19 mouse cellular contexts compared by ENCODE assay signal in the genomic region with DNA sequence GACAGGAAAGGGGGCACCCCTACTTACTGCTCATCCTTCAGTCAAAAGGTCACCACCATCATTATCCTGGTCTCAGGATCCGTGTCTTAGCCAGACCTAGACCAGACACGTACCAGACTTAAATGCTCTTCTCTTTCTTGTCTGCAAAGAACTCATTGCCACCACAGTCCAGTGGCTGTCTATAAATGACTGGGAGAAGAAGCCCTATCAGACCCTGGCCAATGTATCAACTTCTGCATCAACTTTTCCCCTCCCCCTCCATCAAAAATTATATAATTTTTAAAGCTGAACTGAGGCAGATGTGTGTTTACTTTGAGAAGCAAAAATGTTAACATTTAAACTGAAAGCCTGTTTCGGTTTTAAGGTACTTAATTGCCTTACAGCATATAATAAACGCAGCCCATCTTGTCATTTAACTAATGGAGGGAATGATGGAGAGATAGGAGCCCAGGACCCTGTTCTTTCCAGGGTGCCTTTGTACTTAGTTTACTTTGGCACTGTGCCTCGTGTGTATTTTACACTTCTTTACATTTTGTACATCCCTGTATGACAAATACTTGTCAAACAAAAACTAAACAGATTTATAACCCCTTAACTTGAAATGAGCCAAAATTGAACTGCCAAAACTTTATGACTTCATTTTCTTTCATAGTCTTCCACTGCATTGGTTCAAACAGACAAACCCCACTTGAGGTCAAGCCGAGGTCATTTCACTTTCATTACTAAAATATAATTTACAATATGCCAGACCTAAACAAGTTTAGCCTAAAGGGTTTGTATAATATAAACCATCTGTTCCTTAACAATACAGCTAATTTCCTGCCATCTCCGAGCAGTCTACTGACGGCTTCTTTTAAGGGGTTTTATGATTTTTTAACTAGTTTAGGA. TPM values are rescaled to one million over a fixed set of nuclear protein-coding genes. Genes with fewer than 3 reads are reported as not detected.
DNase-seq lines count a peak whose midpoint lies in the region; ATAC-seq lines count a peak whose summit lies in the region.
"Had no signal": no experiment of that assay in that cellular context is flagged by ENCODE, and none has a peak within 500 bp of the region (broad histone marks: within the 10 kb centered on the region; RNA-seq: fewer than 3 reads in every experiment).

No protein-coding gene starts in this region.

- no peak overlapping the region for H3K4me3 ChIP-seq in kidney, embryonic 15.5 days (replicated peaks)
- no peak overlapping the region for H3K4me3 ChIP-seq in neural tube, embryonic 15.5 days (replicated peaks)
- H3K4me3 ChIP-seq in intestine, embryonic 15.5 days (replicated peaks): no peak overlapping the region
- no peak overlapping the region for H3K4me3 ChIP-seq in stomach, embryonic 16.5 days (replicated peaks; ENCODE audit: low read length)
- H3K4me3 ChIP-seq: embryonic facial prominence, embryonic 12.5 days had no signal

- no peak overlapping the region for H3K9ac ChIP-seq in kidney, embryonic 15.5 days
- H3K9ac ChIP-seq in neural tube, embryonic 15.5 days (replicated peaks): no peak overlapping the region
- no peak overlapping the region for H3K9ac ChIP-seq in intestine, embryonic 15.5 days
- no peak overlapping the region for H3K9ac ChIP-seq in stomach, embryonic 16.5 days (ENCODE audit: low read length)
- H3K9ac ChIP-seq: embryonic facial prominence, embryonic 12.5 days; forebrain, postnatal 0 days; liver, embryonic 14.5 days had no signal

- H3K27ac ChIP-seq in kidney, embryonic 15.5 days: peak overlapping the region; percentile 22; the same call in 1 of the 2 replicates
- no peak overlapping the region for H3K27ac ChIP-seq in neural tube, embryonic 15.5 days (replicated peaks)
- peak overlapping the region; percentile 20; the same call in 1 of the 2 replicates for H3K27ac ChIP-seq in intestine, embryonic 15.5 days
- peak overlapping the region; percentile 50 for H3K27ac ChIP-seq in stomach, embryonic 16.5 days (ENCODE audit: low read length)
- H3K27ac ChIP-seq: embryonic facial prominence, embryonic 12.5 days; liver, embryonic 14.5 days had no signal

- peaks cover 11% of the 10 kb centered on the region for H3K4me1 ChIP-seq in kidney, embryonic 15.5 days
- no peaks in the 10 kb centered on the region for H3K4me1 ChIP-seq in neural tube, embryonic 15.5 days
- H3K4me1 ChIP-seq in intestine, embryonic 15.5 days (replicated peaks): peaks cover 3% of the 10 kb centered on the region
- 0 out of 2 replicates have a peak, but pooled peaks cover 2% of the 10 kb centered on the region for H3K4me1 ChIP-seq in stomach, embryonic 16.5 days (ENCODE audit: control insufficient read depth, insufficient read depth, low read length)

- ATAC-seq in kidney, embryonic 15.5 days (replicated peaks; ENCODE audit: low FRiP score): peak; percentile 54; the same call in 1 of the 2 replicates
- no peak for ATAC-seq in neural tube, embryonic 15.5 days (ENCODE audit: low FRiP score)
- peak; percentile 90 for ATAC-seq in intestine, embryonic 15.5 days
- ATAC-seq in stomach, embryonic 16.5 days (ENCODE audit: insufficient read depth, low FRiP score): peak; percentile 82
- ATAC-seq: forebrain, postnatal 0 days had no signal

- H3K9me3 ChIP-seq in kidney, embryonic 15.5 days (replicated peaks): no peaks in the 10 kb centered on the region
- no peaks in the 10 kb centered on the region for H3K9me3 ChIP-seq in neural tube, embryonic 15.5 days (replicated peaks)
- H3K9me3 ChIP-seq in intestine, embryonic 15.5 days: 0 out of 2 replicates have a peak, but pooled peaks cover under 1% of the 10 kb centered on the region
- no peaks in the 10 kb centered on the region for H3K9me3 ChIP-seq in stomach, embryonic 16.5 days (replicated peaks; ENCODE audit: control insufficient read depth, low read length)
- H3K9me3 ChIP-seq: embryonic facial prominence, embryonic 12.5 days had no signal

- no peak overlapping the region for H3K4me2 ChIP-seq in kidney, embryonic 15.5 days
- no peak overlapping the region for H3K4me2 ChIP-seq in neural tube, embryonic 15.5 days
- no peak overlapping the region for H3K4me2 ChIP-seq in intestine, embryonic 15.5 days (replicated peaks)
- H3K4me2 ChIP-seq in stomach, embryonic 16.5 days (ENCODE audit: low read depth, low read length): no peak overlapping the region
- H3K4me2 ChIP-seq: embryonic facial prominence, embryonic 12.5 days had no signal

- no peaks in the 10 kb centered on the region for H3K27me3 ChIP-seq in kidney, embryonic 15.5 days
- no peaks in the 10 kb centered on the region for H3K27me3 ChIP-seq in neural tube, embryonic 15.5 days (replicated peaks)
- no peaks in the 10 kb centered on the region for H3K27me3 ChIP-seq in intestine, embryonic 15.5 days (replicated peaks)
- H3K27me3 ChIP-seq in stomach, embryonic 16.5 days (ENCODE audit: control insufficient read depth, insufficient read depth, low read length): no peaks in the 10 kb centered on the region
- H3K27me3 ChIP-seq: embryonic facial prominence, embryonic 12.5 days had no signal

- 41% methylated on average over 8 of the region's 8 CpGs for WGBS in kidney, embryonic 15.5 days
- WGBS in neural tube, embryonic 15.5 days: 59% methylated on average over 8 of the region's 8 CpGs
- 27% methylated on average over 8 of the region's 8 CpGs for WGBS in intestine, embryonic 15.5 days
- 24% methylated on average over 8 of the region's 8 CpGs for WGBS in stomach, embryonic 16.5 days

- H3K36me3 ChIP-seq in kidney, embryonic 15.5 days: no peaks in the 10 kb centered on the region
- no peaks in the 10 kb centered on the region for H3K36me3 ChIP-seq in neural tube, embryonic 15.5 days
- H3K36me3 ChIP-seq in intestine, embryonic 15.5 days: no peaks in the 10 kb centered on the region
- no peaks in the 10 kb centered on the region for H3K36me3 ChIP-seq in stomach, embryonic 16.5 days (ENCODE audit: control insufficient read depth, insufficient read depth, low read length)

- DNase-seq in kidney, postnatal 36 days: no peak
- DNase-seq in neural tube, embryonic 10.5 days (ENCODE audit: extremely low spot score, low spot score): peak; percentile 9
- DNase-seq in layer of hippocampus, postnatal 36 days: no peak
- DNase-seq: cerebellum, adult 9-11 months; forebrain, postnatal 0 days; heart, adult 18-20 months; midbrain, embryonic 14.5 days; spleen, adult 18-20 months; thymus, postnatal 25 days had no signal

RNA-seq across cellular contexts. Expression of gene Ube2u, which starts 43.1 kb away (rescaled TPM):
- 0.68 and 1.8 TPM in 2 replicates for polyA plus RNA-seq in kidney, embryonic 15.5 days (2015; fragmentation: Nextera tagmentation; extraction: Ambion mirVana)
- polyA plus RNA-seq in neural tube, embryonic 15.5 days (2015; fragmentation: Nextera tagmentation; extraction: Ambion mirVana): 0.11 and 0.13 TPM in 2 replicates
- 0.15 TPM in 1 of 2 replicates, not detected in the other for polyA plus RNA-seq in intestine, embryonic 15.5 days (2015; fragmentation: Nextera tagmentation; extraction: Ambion mirVana)
- 0.12 and 0.44 TPM in 2 replicates for polyA plus RNA-seq in stomach, embryonic 16.5 days (2015; fragmentation: Nextera tagmentation; extraction: Ambion mirVana)
- total RNA-seq in layer of hippocampus, postnatal 36 days (2021): not detected
- total RNA-seq: ES-E14; forebrain, postnatal 0 days; gastrocnemius, adult 8-10 months; heart, adult 18-20 months; hematopoietic stem cell, adult 5-6 weeks; left cerebral cortex, postnatal 36 days had no signal
